Mouse (Mus musculus): ENCODE data around the gene Zfp668. TPM values are rescaled to one million over a fixed set of nuclear protein-coding genes. Genes with fewer than 3 reads are reported as not detected.

Gene Zfp668
- polyA plus RNA-seq (2015; fragmentation: Nextera tagmentation; extraction: Ambion mirVana): 9.4 and 10.0 TPM in 2 replicates

- ATAC-seq (peak; percentile 67), DNase-seq (ENCODE audit: low spot score) (peak; percentile 96)
- H3K9me3 ChIP-seq (ENCODE audit: low read length): no peaks in the 10 kb centered on the region
- H3K4me2 ChIP-seq (replicated peaks; ENCODE audit: low read depth, low read length): peak within 1 kb of the TSS; percentile 92
- peaks cover 5% of the 10 kb centered on the region; the same call in 1 of the 2 replicates for H3K4me1 ChIP-seq (ENCODE audit: insufficient read depth, low read depth, low read length)
- H3K27me3 ChIP-seq (replicated peaks; ENCODE audit: insufficient read depth, low read length): no peaks in the 10 kb centered on the region
- H3K27ac ChIP-seq (ENCODE audit: low read length): peak within 1 kb of the TSS; percentile 98
- H3K4me3 ChIP-seq (ENCODE audit: low read depth, low read length): peak within 1 kb of the TSS; percentile 89
- no peak for TF ChIP-seq CTCF (IDR thresholded peaks at IDR 0.05)
- no peak for TF ChIP-seq EP300 (IDR thresholded peaks at IDR 0.05)
- H3K9ac ChIP-seq (replicated peaks; ENCODE audit: low read depth): peak within 1 kb of the TSS; percentile 84
- WGBS: 1% methylated on average over 60 of the region's 60 CpGs
- H3K36me3 ChIP-seq (ENCODE audit: insufficient read depth, low read length): peaks cover 33% of the 10 kb centered on the region
Observed at GRCm38 (mm10) chr7:127876467-127877348, at the start of gene Zfp668. TSS of gene Zfp668 (minus strand) at chr7:127876828.

GRCm38 (mm10) chr7:127926066-127926465, 49.4 kb upstream of the Zfp668 start:
- ATAC-seq (no peak), DNase-seq (ENCODE audit: low spot score) (no peak)
- H3K36me3 ChIP-seq (ENCODE audit: insufficient read depth, low read length): 0 out of 2 replicates have a peak, but pooled peaks cover 12% of the 10 kb centered on the region
- H3K27ac ChIP-seq (ENCODE audit: low read length): peak overlapping the region; percentile 95
- TF ChIP-seq EP300 (IDR thresholded peaks at IDR 0.05) (no peak), CTCF (IDR thresholded peaks at IDR 0.05) (no peak)
- H3K27me3 ChIP-seq (replicated peaks; ENCODE audit: insufficient read depth, low read length): no peaks in the 10 kb centered on the region
- H3K9ac ChIP-seq (replicated peaks; ENCODE audit: low read depth): 0 out of 2 replicates have a peak overlapping the region, but pooled peaks have one; percentile 16
- peak overlapping the region; percentile 8; the same call in 1 of the 2 replicates for H3K4me3 ChIP-seq (ENCODE audit: low read depth, low read length)
- peaks cover 4% of the 10 kb centered on the region; the same call in 1 of the 2 replicates for H3K4me1 ChIP-seq (ENCODE audit: insufficient read depth, low read depth, low read length)
- WGBS: 71% methylated on average over 8 of the region's 8 CpGs
- no peaks in the 10 kb centered on the region for H3K9me3 ChIP-seq (ENCODE audit: low read length)
- peak overlapping the region; percentile 63 for H3K4me2 ChIP-seq (replicated peaks; ENCODE audit: low read depth, low read length)

DNA sequence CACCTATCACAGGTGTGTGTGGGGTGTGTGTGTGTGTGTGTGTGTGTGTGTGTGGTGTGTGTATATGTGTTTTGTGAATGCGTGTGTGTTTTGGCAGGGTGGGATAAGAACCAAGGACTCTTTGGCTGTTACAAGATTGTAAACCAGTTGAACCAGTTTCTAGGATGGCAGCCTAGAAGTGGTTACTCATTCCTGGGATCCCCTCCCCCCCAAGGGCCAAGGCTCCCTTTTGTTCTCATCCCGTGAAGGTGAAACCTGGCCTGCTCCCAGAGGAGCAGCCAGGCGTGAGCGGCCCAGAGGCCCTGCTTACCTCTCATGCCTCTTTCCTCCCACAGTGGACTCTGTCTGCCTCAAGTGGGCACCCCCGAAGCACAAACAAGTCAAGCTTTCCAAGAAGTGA, 48.6 kb upstream of the Zfp668 start:
- H3K9me3 ChIP-seq (ENCODE audit: low read length): no peaks in the 10 kb centered on the region
- H3K4me3 ChIP-seq (ENCODE audit: low read depth, low read length): no peak overlapping the region
- 65% methylated on average over 5 of the region's 5 CpGs for WGBS
- H3K27me3 ChIP-seq (replicated peaks; ENCODE audit: insufficient read depth, low read length): no peaks in the 10 kb centered on the region
- H3K27ac ChIP-seq (ENCODE audit: low read length): peak overlapping the region; percentile 95
- DNase-seq (ENCODE audit: low spot score): peak; percentile 95
- ATAC-seq: peak; percentile 84
- no peak overlapping the region for H3K4me2 ChIP-seq (replicated peaks; ENCODE audit: low read depth, low read length)
- H3K4me1 ChIP-seq (ENCODE audit: insufficient read depth, low read depth, low read length): peaks cover 4% of the 10 kb centered on the region; the same call in 1 of the 2 replicates
- H3K36me3 ChIP-seq (ENCODE audit: insufficient read depth, low read length): 0 out of 2 replicates have a peak, but pooled peaks cover 12% of the 10 kb centered on the region
- H3K9ac ChIP-seq (replicated peaks; ENCODE audit: low read depth): no peak overlapping the region
- TF ChIP-seq EP300 (IDR thresholded peaks at IDR 0.05) (peak; percentile 95), CTCF (IDR thresholded peaks at IDR 0.05) (no peak)

DNA sequence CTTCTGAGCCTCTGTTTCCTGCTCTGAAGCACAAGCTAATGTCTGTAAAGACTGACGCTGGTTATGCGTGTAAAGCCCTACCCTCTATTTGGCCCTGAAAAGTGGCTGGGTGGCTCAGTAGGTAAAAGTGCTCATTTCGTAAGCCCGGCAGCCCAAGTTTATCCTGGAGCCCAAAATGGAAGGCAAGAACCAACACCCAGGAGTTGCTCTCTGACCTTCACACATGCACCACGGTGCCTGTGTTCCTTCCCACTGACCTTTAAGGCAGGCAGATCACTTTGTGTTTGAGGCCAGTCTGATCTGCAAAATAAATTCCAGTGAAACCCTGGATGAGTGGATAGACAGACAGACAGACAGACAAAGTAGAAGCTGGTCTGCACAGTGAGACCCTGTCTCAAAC, 47.1 kb upstream of the Zfp668 start:
- Histone ChIP-seq H3K4me1 (ENCODE audit: insufficient read depth, low read depth, low read length) (peaks cover 4% of the 10 kb centered on the region; the same call in 1 of the 2 replicates), H3K4me3 (ENCODE audit: low read depth, low read length) (no peak overlapping the region), H3K27ac (ENCODE audit: low read length) (peak overlapping the region; percentile 80), H3K36me3 (ENCODE audit: insufficient read depth, low read length) (0 out of 2 replicates have a peak, but pooled peaks cover 12% of the 10 kb centered on the region), H3K4me2 (replicated peaks; ENCODE audit: low read depth, low read length) (no peak overlapping the region), H3K27me3 (replicated peaks; ENCODE audit: insufficient read depth, low read length) (no peaks in the 10 kb centered on the region), H3K9me3 (ENCODE audit: low read length) (no peaks in the 10 kb centered on the region), H3K9ac (replicated peaks; ENCODE audit: low read depth) (no peak overlapping the region)
- no peak for DNase-seq (ENCODE audit: low spot score)
- ATAC-seq: no peak
- 66% methylated on average over 5 of the region's 5 CpGs for WGBS
- TF ChIP-seq CTCF (IDR thresholded peaks at IDR 0.05) (no peak), EP300 (IDR thresholded peaks at IDR 0.05) (no peak)

- peak overlapping the region; percentile 80 for H3K27ac ChIP-seq (ENCODE audit: low read length)
- H3K9me3 ChIP-seq (ENCODE audit: low read length): no peaks in the 10 kb centered on the region
- peak; percentile 60; the same call in 1 of the 2 replicates for TF ChIP-seq EP300 (IDR thresholded peaks at IDR 0.05)
- no peak for TF ChIP-seq CTCF (IDR thresholded peaks at IDR 0.05)
- no peak overlapping the region for H3K4me3 ChIP-seq (ENCODE audit: low read depth, low read length)
- DNase-seq (ENCODE audit: low spot score): peak; percentile 81
- peaks cover 12% of the 10 kb centered on the region; the same call in 1 of the 2 replicates for H3K36me3 ChIP-seq (ENCODE audit: insufficient read depth, low read length)
- H3K4me1 ChIP-seq (ENCODE audit: insufficient read depth, low read depth, low read length): peaks cover 4% of the 10 kb centered on the region; the same call in 1 of the 2 replicates
- H3K27me3 ChIP-seq (replicated peaks; ENCODE audit: insufficient read depth, low read length): no peaks in the 10 kb centered on the region
- peak; percentile 42 for ATAC-seq
- no peak overlapping the region for H3K4me2 ChIP-seq (replicated peaks; ENCODE audit: low read depth, low read length)
- 47% methylated on average over 6 of the region's 6 CpGs for WGBS
- H3K9ac ChIP-seq (replicated peaks; ENCODE audit: low read depth): no peak overlapping the region
Observed at GRCm38 (mm10) chr7:127922451-127923275, 46.0 kb upstream of the Zfp668 start.

All from lung, postnatal 0 days (tissue).